Mouse (Mus musculus) megakaryocyte-erythroid progenitor cell, adult 5-6 weeks (primary cell): ENCODE measurements around the gene Ess2. TPM values are rescaled to one million over a fixed set of nuclear protein-coding genes. Genes with fewer than 3 reads are reported as not detected.
"Not testable (repeated sequence)": the region's sequence is repeated elsewhere in the genome, so short reads cannot be mapped to it uniquely, and the experiment has no call there.

ENCODE experiments used
- ATAC-seq: replicated peaks from 2 replicates; pipeline ENCODE4 v1.8.0; 2016; ENCODE audit warnings: mild to moderate bottlenecking, inconsistent platforms; ENCODE audit not compliant: severe bottlenecking, poor library complexity, low FRiP score, low TSS enrichment
- total RNA-seq, 2 experiments: library from RNA; stranded (forward) in 1 of 2; stranded (reverse) in 1 of 2; fragments of 200-1000, 215-1000 nt in 1 of 2; fragments of >200 nt in 1 of 2; fragmentation: Nextera tagmentation in 1 of 2; gene quantifications; 2 replicates each; pipeline ENCODE4 v1.2.3; 2014 to 2017

The Ess2 gene
- total RNA-seq (2014; fragmentation: Nextera tagmentation) (21.1 and 23.2 TPM in 2 replicates), total RNA-seq (2017) (16.6 and 21.0 TPM in 2 replicates)

GRCm38 (mm10) chr16:17911052-17911595 lies at the start of gene Ess2:
Gene Ess2, minus strand, starts transcription at chr16:17911348.
- ATAC-seq = peak; percentile 96

DNA sequence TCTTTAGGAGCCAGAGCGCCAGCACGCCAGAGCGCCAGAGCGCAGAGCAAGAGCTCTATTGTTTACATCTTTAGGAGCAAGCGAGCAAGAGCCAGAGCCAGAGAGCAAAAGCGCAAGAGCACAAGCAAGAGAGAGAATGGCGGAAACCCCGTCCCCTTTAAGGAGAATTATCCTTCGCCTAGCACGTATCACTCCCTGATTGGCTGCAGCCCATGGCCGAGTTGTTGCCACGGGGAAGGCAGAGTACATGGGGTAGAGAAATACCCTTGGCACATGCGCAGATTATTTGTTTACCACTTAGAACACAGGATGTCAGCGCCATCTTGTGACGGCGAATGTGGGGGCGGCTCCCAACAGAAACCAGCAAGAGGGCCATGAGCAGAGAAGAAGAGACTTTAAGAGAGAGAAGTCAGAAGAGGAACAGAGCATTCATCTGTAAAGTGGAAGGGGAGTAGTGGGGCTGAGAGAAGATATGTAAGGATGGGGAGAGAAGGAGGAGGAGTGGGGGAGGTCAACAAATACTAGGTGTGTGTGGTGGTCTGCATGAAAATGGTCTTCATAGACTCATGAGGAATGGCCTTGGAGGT lies 45.0 kb upstream of the Ess2 start:
- not testable (repeated sequence) for ATAC-seq

DNA sequence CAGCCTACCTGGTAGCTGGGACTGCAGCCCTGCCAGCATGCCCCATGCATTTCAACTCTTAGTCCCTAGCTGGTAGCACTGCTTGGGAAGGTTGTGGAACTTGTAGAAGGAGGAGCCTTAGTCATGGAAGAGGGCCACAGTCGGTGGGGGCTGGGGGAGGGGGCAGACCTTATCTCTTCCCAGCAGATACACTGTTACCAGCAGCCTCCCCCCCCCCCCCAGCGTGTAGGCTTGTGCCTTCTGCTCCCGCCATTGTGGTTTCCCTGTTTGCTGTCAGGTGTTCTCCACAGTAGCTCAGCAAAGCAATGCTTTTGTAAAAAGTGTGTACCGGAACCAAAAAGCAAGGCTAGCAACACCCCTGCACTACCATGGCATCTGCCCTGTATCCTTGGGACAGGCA lies 40.5 kb upstream of the Ess2 start:
- no peak for ATAC-seq

DNA sequence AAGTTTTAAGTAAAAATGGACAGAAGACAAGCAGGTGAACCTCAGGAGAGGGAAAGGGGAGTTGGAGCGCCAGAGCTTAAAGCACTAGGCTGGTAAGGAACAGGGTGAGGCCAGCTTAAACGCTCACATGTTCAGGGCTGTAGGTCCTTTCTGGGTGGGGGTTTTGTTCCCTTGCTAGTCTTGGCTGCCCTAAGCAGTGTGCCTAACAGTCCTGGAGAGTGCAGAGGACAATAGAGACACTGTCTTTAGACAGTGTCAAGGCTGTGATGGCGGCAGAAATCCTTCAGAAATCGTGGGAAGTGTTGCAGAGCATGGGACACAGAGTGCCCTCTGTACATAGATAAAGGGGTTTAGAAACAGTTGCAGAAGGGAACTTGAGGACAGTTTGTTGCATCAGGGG lies 38.9 kb upstream of the Ess2 start:
- ATAC-seq = no peak

- ATAC-seq = no peak
These were observed 38.3 kb upstream of the Ess2 start for GRCm38 (mm10) chr16:17949421-17949877.

- no peak for ATAC-seq
These were observed 34.1 kb upstream of the Ess2 start for GRCm38 (mm10) chr16:17945081-17945831.

- no peak for ATAC-seq
These were observed 32.3 kb upstream of the Ess2 start for GRCm38 (mm10) chr16:17943466-17943865.

DNA sequence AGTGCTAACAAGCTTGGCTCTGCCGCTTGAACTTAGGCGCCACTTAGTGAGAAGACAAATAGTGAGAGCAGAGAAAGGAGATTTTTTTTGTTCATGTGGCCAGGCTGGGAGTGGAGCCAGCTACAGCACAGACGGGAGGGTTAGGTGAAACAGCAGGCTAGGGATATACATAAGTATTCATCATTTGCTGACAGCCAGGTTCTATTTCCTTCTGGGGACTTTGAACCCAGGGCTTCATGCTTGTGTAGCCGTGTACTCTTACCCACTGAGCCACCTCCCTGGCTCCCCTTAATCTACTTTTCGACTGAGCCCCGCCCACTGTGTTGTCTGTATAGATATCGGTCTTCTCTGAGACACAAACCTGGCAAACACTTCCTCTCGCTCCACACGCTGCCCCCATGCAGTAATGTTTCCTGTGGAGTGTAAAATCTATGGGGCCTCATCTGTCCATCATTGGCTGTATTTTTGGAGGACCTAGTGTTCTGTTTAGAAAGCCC lies 28.2 kb upstream of the Ess2 start:
- peak; percentile 81 for ATAC-seq

- peak; percentile 89 for ATAC-seq
These were observed 27.7 kb upstream of the Ess2 start for GRCm38 (mm10) chr16:17938821-17939220.

GRCm38 (mm10) chr16:17938187-17938586 lies 27.0 kb upstream of the Ess2 start:
- no peak for ATAC-seq

GRCm38 (mm10) chr16:17936776-17937175 lies 25.6 kb upstream of the Ess2 start:
- ATAC-seq = no peak

- peak; percentile 59 for ATAC-seq
These were observed 23.3 kb upstream of the Ess2 start for GRCm38 (mm10) chr16:17934445-17934910.

- ATAC-seq = peak; percentile 68
These were observed 22.7 kb upstream of the Ess2 start for GRCm38 (mm10) chr16:17933594-17934444.

GRCm38 (mm10) chr16:17931906-17932460 lies 20.8 kb upstream of the Ess2 start:
- ATAC-seq = no peak

DNA sequence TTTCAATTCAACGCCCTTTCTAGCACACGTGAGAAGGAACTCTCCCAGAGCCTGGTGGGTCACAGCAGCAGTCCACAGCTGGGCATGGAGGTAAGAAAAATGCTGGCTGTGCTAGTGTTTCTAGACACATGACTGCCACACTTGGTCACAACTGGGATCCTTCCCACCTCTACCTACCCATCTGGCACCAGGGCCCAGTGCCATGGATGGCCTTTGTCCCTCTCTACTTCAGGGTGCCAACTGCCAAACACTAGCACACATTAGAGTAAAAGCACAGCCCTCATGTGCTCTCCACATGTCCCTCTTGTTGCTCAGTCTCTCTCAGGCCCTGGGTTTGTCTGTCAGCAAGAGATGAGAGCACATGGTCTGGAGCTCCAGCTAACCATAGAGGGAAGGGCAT lies 18.5 kb upstream of the Ess2 start:
- no peak for ATAC-seq

DNA sequence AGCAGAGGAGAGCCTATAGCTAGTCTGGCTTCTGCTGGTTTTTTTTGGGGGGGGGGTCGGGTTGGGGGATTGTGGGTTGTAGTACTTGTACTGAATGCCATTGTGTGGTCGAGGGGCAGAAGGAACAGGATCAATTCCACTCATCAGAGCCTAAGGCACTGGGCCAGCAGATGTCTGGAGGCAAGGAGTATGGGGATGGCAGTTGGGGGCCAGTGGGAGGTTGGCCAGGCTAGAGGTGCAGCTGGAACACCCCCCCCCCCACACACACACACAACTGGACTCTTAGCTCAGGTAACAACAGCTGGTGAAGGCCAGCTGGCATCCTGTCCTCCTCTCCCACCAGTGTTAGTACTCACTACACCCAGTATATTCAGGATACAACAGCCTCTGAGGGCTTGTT lies 18.1 kb upstream of the Ess2 start:
- no peak for ATAC-seq

DNA sequence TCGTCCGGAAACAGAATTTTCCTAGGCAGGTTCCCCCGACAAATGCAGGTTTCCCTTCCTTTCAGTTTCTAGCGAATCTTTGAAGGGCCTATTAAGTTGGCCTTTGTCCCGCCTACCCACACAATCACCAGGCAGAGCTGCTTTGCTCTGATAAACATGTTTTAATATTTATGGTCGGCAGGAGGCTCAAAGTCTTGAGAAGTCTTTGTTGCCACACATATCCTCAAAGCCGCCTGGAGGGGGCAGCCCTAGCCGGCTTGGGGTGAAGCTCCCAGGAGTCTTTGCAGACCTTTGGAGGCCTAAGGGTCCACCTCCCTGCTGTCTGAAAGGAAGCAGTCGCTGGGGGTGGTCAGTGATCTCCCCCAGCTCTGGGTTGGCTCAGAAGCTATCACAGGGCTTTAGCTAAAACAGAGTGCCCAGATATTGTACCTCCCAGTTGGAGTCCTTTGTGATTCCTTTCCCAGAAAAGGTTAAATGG lies 17.5 kb upstream of the Ess2 start:
- peak; percentile 89 for ATAC-seq

GRCm38 (mm10) chr16:17928087-17928580 lies 17.0 kb upstream of the Ess2 start, which contains the start of gene Slc25a1:
Gene Slc25a1, minus strand, starts transcription at chr16:17928219.
- peak; percentile 63 for ATAC-seq
